Mouse (Mus musculus) layer of hippocampus, adult 8-10 months (tissue): Measurements from ENCODE around the gene Sbds. TPM values are rescaled to one million over a fixed set of nuclear protein-coding genes. Genes with fewer than 3 reads are reported as not detected.
A peak's percentile ranks its signal among the peaks of the same experiment; 100 is the strongest.

ENCODE experiments used
- DNase-seq, 2 experiments: peaks; one replicate each; pipeline ENCODE4 v3.0.0; 2022; ENCODE audit warnings: low spot score in 2 of 2
- total RNA-seq, 4 experiments: library from RNA; stranded (reverse); gene quantifications; 2 replicates each; pipeline ENCODE4 v1.2.4; 2022

The Sbds gene
- 10 to 100 TPM; 74.0 to 79.4 (median 77.6) TPM for total RNA-seq

GRCm38 (mm10) chr5:130255017-130255720 is at the start of gene Sbds, which contains the start of gene Tyw1:
Gene Sbds, minus strand, starts transcription at chr5:130255530.
Gene Tyw1, plus strand, starts transcription at chr5:130255619.
- DNase-seq: peak; percentile 98 to 99

- DNase-seq: no peak
These were observed 48.3 kb upstream of the Sbds start for GRCm38 (mm10) chr5:130303611-130304010.

- no peak for DNase-seq
These were observed 44.2 kb upstream of the Sbds start for GRCm38 (mm10) chr5:130299526-130299925.

- no peak for DNase-seq
These were observed 43.6 kb upstream of the Sbds start for GRCm38 (mm10) chr5:130298831-130299460.

- DNase-seq: no peak
These were observed 40.7 kb upstream of the Sbds start for GRCm38 (mm10) chr5:130296071-130296470.

GRCm38 (mm10) chr5:130294598-130294997 is 39.3 kb upstream of the Sbds start:
- no peak for DNase-seq

GRCm38 (mm10) chr5:130293941-130294340 is 38.6 kb upstream of the Sbds start:
- no peak for DNase-seq

GRCm38 (mm10) chr5:130292976-130293375 is 37.6 kb upstream of the Sbds start:
- peak in 1 of 2 experiments; percentile 42 for DNase-seq

- peak; percentile 63 to 76 for DNase-seq
These were observed 35.4 kb upstream of the Sbds start for GRCm38 (mm10) chr5:130290775-130291174.

- DNase-seq: no peak
These were observed 34.9 kb upstream of the Sbds start for GRCm38 (mm10) chr5:130290242-130290641.

GRCm38 (mm10) chr5:130288106-130288505 is 32.8 kb upstream of the Sbds start:
- no peak for DNase-seq

- DNase-seq: no peak
These were observed 27.9 kb upstream of the Sbds start for GRCm38 (mm10) chr5:130283079-130283732.

- DNase-seq: no peak
These were observed 22.7 kb upstream of the Sbds start for GRCm38 (mm10) chr5:130278011-130278472.

- DNase-seq: peak in 1 of 2 experiments; percentile 40
These were observed 20.2 kb upstream of the Sbds start for GRCm38 (mm10) chr5:130275509-130275908.

GRCm38 (mm10) chr5:130273046-130273445 is 17.7 kb upstream of the Sbds start:
- DNase-seq: no peak

GRCm38 (mm10) chr5:130272344-130272743 is 17.0 kb upstream of the Sbds start:
- DNase-seq: no peak

- no peak for DNase-seq
These were observed 13.6 kb upstream of the Sbds start for GRCm38 (mm10) chr5:130268976-130269375.

- DNase-seq: no peak
These were observed 12.0 kb upstream of the Sbds start for GRCm38 (mm10) chr5:130267316-130267715.

- no peak for DNase-seq
These were observed 11.3 kb upstream of the Sbds start for GRCm38 (mm10) chr5:130266651-130267050.

- no peak for DNase-seq
These were observed 9.2 kb upstream of the Sbds start for GRCm38 (mm10) chr5:130264433-130265005.

- DNase-seq: no peak
These were observed 8.1 kb upstream of the Sbds start for GRCm38 (mm10) chr5:130263454-130263853.

GRCm38 (mm10) chr5:130257303-130257702 is 2.0 kb upstream of the Sbds start:
- no peak for DNase-seq
